Mouse (Mus musculus): ENCODE data around the gene Fgl2.

DNA sequence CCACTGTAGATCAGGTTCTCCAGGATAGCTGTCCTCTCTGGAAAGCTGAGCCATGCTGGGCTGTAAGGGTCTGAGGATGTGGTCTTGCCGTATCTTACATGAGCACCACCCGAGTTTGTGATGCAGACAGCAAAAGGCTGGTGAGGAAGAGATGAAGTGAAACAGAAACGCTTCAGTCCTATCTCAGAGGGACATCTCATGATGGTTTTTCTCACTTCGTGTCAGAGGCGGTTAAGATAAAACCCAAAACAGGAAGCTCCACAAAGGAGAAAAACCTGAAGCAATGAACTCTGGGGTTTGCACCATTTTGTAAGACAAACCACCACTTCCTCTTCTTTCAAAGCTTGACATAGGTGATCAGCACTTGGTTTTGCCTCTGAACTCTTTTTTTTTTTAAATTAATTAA, 38.8 kb downstream of the Fgl2 start:
- no peak for TF ChIP-seq POLR2A (IDR thresholded peaks at IDR 0.05; ENCODE audit: low read depth, low read length)
- TF ChIP-seq CTCF (conservative IDR thresholded peaks at IDR 0.05; ENCODE audit: insufficient read depth, insufficient read length, low read depth, low read length) = no peak
